Mouse (Mus musculus): ENCODE results near the gene Pycr2. TPM values are rescaled to one million over a fixed set of nuclear protein-coding genes. Genes with fewer than 3 reads are reported as not detected.

Gene Pycr2
- polyA plus RNA-seq (2012; rRNA removed; ENCODE audit: low replicate concordance), result 39.5 and 61.7 TPM in 2 replicates

GRCm38 (mm10) chr1:180904039-180904814, at the start of gene Pycr2:
Pycr2 (plus strand) TSS chr1:180904293.

GRCm38 (mm10) chr1:180892808-180893207, 11.3 kb upstream of the Pycr2 start, which contains the start of gene Lefty2:
Lefty2 (plus strand) TSS chr1:180893108.

GRCm38 (mm10) chr1:180934467-180935419, 30.6 kb downstream of the Pycr2 start, which contains the start of gene Lefty1:
Lefty1 (plus strand) TSS chr1:180935022.

GRCm38 (mm10) chr1:180942166-180943031, 38.3 kb downstream of the Pycr2 start, which contains the start of gene Tmem63a:
Tmem63a (plus strand) TSS chr1:180942344.

Other genes starting within 250 kb of the Pycr2 start
- gene Mixl1, start 207.3 kb upstream of the Pycr2 start, polyA plus RNA-seq (2012; rRNA removed; ENCODE audit: low replicate concordance), result not detected in 2 replicates
- 11.8 and 16.8 TPM in 2 replicates for gene Acbd3, start 178.2 kb upstream of the Pycr2 start, polyA plus RNA-seq (2012; rRNA removed; ENCODE audit: low replicate concordance)
- gene H3f3a, start 90.3 kb upstream of the Pycr2 start, polyA plus RNA-seq (2012; rRNA removed; ENCODE audit: low replicate concordance), result 375 and 439 TPM in 2 replicates
- 6.2 and 14.2 TPM in 2 replicates for gene Sde2, start 53.2 kb upstream of the Pycr2 start, polyA plus RNA-seq (2012; rRNA removed; ENCODE audit: low replicate concordance)
- gene Lefty2, start 11.2 kb upstream of the Pycr2 start, polyA plus RNA-seq (2012; rRNA removed; ENCODE audit: low replicate concordance), result 0.95 TPM in 1 of 2 replicates, not detected in the other
- gene Lefty1, start 30.7 kb downstream of the Pycr2 start, polyA plus RNA-seq (2012; rRNA removed; ENCODE audit: low replicate concordance), result 9.2 and 18.1 TPM in 2 replicates
- 52.2 and 76.8 TPM in 2 replicates for gene Tmem63a, start 38.1 kb downstream of the Pycr2 start, polyA plus RNA-seq (2012; rRNA removed; ENCODE audit: low replicate concordance)
- 59.2 and 92.1 TPM in 2 replicates for gene Ephx1, start 116.6 kb downstream of the Pycr2 start, polyA plus RNA-seq (2012; rRNA removed; ENCODE audit: low replicate concordance)
- gene 9130409I23Rik, start 146.9 kb downstream of the Pycr2 start, polyA plus RNA-seq (2012; rRNA removed; ENCODE audit: low replicate concordance), result 0.05 TPM in 1 of 2 replicates, not detected in the other
- 12.3 and 21.9 TPM in 2 replicates for gene Nvl, start 239.9 kb downstream of the Pycr2 start, polyA plus RNA-seq (2012; rRNA removed; ENCODE audit: low replicate concordance)
- 18.4 and 23.8 TPM in 2 replicates for gene Cnih4, start 240.4 kb downstream of the Pycr2 start, polyA plus RNA-seq (2012; rRNA removed; ENCODE audit: low replicate concordance)